Mouse (Mus musculus) hindbrain, embryonic 12.5 days (tissue): Measurements from ENCODE around the gene Spef1. TPM values are rescaled to one million over a fixed set of nuclear protein-coding genes. Genes with fewer than 3 reads are reported as not detected.

ENCODE experiments used
- ATAC-seq: fragments of 200-750 bp; cut with Nextera tagmentation; 2 replicates; pipeline ENCODE4 v1.8.0; 2017; ENCODE audit warnings: moderate TSS enrichment; ENCODE audit not compliant: low FRiP score
- H3K27ac ChIP-seq: fragments of 300-500 bp; sonication (generic); 2 replicates; pipeline ENCODE4 v1.5.1; 2016; ENCODE audit warnings: mild to moderate bottlenecking
- H3K27me3 ChIP-seq: fragments of 300-500 bp; sonication (generic); 2 replicates; pipeline ENCODE4 v1.6.1; 2016; ENCODE audit warnings: mild to moderate bottlenecking
- H3K36me3 ChIP-seq: fragments of 300-500 bp; sonication (generic); 2 replicates; pipeline ENCODE4 v1.6.1; 2016; ENCODE audit warnings: mild to moderate bottlenecking
- H3K4me1 ChIP-seq: fragments of 300-500 bp; sonication (generic); 2 replicates; pipeline ENCODE4 v1.6.1; 2016
- H3K4me2 ChIP-seq: fragments of 300-500 bp; sonication (generic); replicated peaks from 2 replicates; pipeline ENCODE4 v1.6.1; 2016; ENCODE audit warnings: mild to moderate bottlenecking
- H3K4me3 ChIP-seq: fragments of 300-500 bp; sonication (generic); 2 replicates; pipeline ENCODE4 v1.5.1; 2016; ENCODE audit warnings: mild to moderate bottlenecking
- H3K9ac ChIP-seq: fragments of 300-500 bp; sonication (generic); 2 replicates; pipeline ENCODE4 v1.6.1; 2016; ENCODE audit warnings: mild to moderate bottlenecking, moderate library complexity
- H3K9me3 ChIP-seq: fragments of 300-500 bp; sonication (generic); replicated peaks from 2 replicates; pipeline ENCODE4 v1.6.1; 2016; ENCODE audit warnings: mild to moderate bottlenecking
- WGBS: fragments of 180-500 bp; shearing (Covaris S2); methylation state at CpG from one replicate; pipeline ENCODE4 v1.1.7; 2016; 5-methylcytosine and 5-hydroxymethylcytosine counted together
- polyA plus RNA-seq: library from polyadenylated mRNA; unstranded; fragments of >200 nt; fragmentation: Nextera tagmentation; extraction: Ambion mirVana; gene quantifications from 2 replicates; pipeline ENCODE4 v1.2.1, GENCODE M21; 2016

The Spef1 gene
- polyA plus RNA-seq, 1 experiment from 2014 or later: 8.9 TPM

GRCm38 (mm10) chr2:131145121-131145520 lies 42.0 kb downstream of the Spef1 start:
- no peaks in the 10 kb centered on the region for H3K9me3 ChIP-seq
- H3K4me1 ChIP-seq: peaks cover 5% of the 10 kb centered on the region; the same call in 1 of the 2 replicates
- no peak overlapping the region for H3K4me3 ChIP-seq
- H3K27ac ChIP-seq: no peak overlapping the region
- H3K27me3 ChIP-seq: no peaks in the 10 kb centered on the region
- H3K4me2 ChIP-seq: no peak overlapping the region
- ATAC-seq: no peak
- no peak overlapping the region for H3K9ac ChIP-seq
- WGBS: 65% methylated on average over 13 of the region's 13 CpGs
- H3K36me3 ChIP-seq: peaks cover 68% of the 10 kb centered on the region

GRCm38 (mm10) chr2:131143007-131143780 lies 43.9 kb downstream of the Spef1 start:
- H3K4me2 ChIP-seq: peak overlapping the region; percentile 22; the same call in 1 of the 2 replicates
- ATAC-seq: peak; percentile 26; the same call in 1 of the 2 replicates
- WGBS: 64% methylated on average over 22 of the region's 22 CpGs
- H3K4me1 ChIP-seq: peaks cover 5% of the 10 kb centered on the region; the same call in 1 of the 2 replicates
- H3K4me3 ChIP-seq: no peak overlapping the region
- H3K27me3 ChIP-seq: no peaks in the 10 kb centered on the region
- peaks cover 51% of the 10 kb centered on the region for H3K36me3 ChIP-seq
- H3K27ac ChIP-seq: no peak overlapping the region
- H3K9me3 ChIP-seq: no peaks in the 10 kb centered on the region
- H3K9ac ChIP-seq: no peak overlapping the region

GRCm38 (mm10) chr2:131142592-131142991 lies 44.5 kb downstream of the Spef1 start:
- 33% methylated on average over 18 of the region's 18 CpGs for WGBS
- Histone ChIP-seq H3K9me3 (no peaks in the 10 kb centered on the region), H3K4me3 (no peak overlapping the region), H3K27ac (no peak overlapping the region), H3K9ac (no peak overlapping the region), H3K4me1 (peaks cover 5% of the 10 kb centered on the region; the same call in 1 of the 2 replicates), H3K36me3 (peaks cover 45% of the 10 kb centered on the region), H3K4me2 (peak overlapping the region; percentile 22; the same call in 1 of the 2 replicates), H3K27me3 (no peaks in the 10 kb centered on the region)
- peak; percentile 61 for ATAC-seq

GRCm38 (mm10) chr2:131141336-131141986 lies 45.6 kb downstream of the Spef1 start:
- Histone ChIP-seq H3K4me1 (peaks cover 5% of the 10 kb centered on the region; the same call in 1 of the 2 replicates), H3K27ac (no peak overlapping the region), H3K36me3 (peaks cover 34% of the 10 kb centered on the region), H3K4me2 (no peak overlapping the region), H3K4me3 (no peak overlapping the region), H3K9me3 (no peaks in the 10 kb centered on the region), H3K9ac (no peak overlapping the region), H3K27me3 (no peaks in the 10 kb centered on the region)
- no peak for ATAC-seq
- 90% methylated on average over 8 of the region's 8 CpGs for WGBS

GRCm38 (mm10) chr2:131140533-131140905 lies 46.6 kb downstream of the Spef1 start:
- 77% methylated on average over 5 of the region's 5 CpGs for WGBS
- no peaks in the 10 kb centered on the region for H3K9me3 ChIP-seq
- no peak overlapping the region for H3K9ac ChIP-seq
- peaks cover 5% of the 10 kb centered on the region; the same call in 1 of the 2 replicates for H3K4me1 ChIP-seq
- no peak for ATAC-seq
- H3K4me3 ChIP-seq: no peak overlapping the region
- H3K27me3 ChIP-seq: no peaks in the 10 kb centered on the region
- no peak overlapping the region for H3K27ac ChIP-seq
- no peak overlapping the region for H3K4me2 ChIP-seq
- peaks cover 25% of the 10 kb centered on the region for H3K36me3 ChIP-seq

- Histone ChIP-seq H3K27ac (no peak overlapping the region), H3K27me3 (no peaks in the 10 kb centered on the region), H3K4me3 (no peak overlapping the region), H3K36me3 (peaks cover 20% of the 10 kb centered on the region), H3K9me3 (no peaks in the 10 kb centered on the region), H3K4me1 (peaks cover 5% of the 10 kb centered on the region; the same call in 1 of the 2 replicates), H3K4me2 (no peak overlapping the region), H3K9ac (no peak overlapping the region)
- 64% methylated on average over 5 of the region's 5 CpGs for WGBS
- no peak for ATAC-seq
Measured at GRCm38 (mm10) chr2:131139886-131140532, 47.1 kb downstream of the Spef1 start.

GRCm38 (mm10) chr2:131139287-131139686 lies 47.8 kb downstream of the Spef1 start:
- peaks cover 12% of the 10 kb centered on the region for H3K36me3 ChIP-seq
- H3K9ac ChIP-seq: no peak overlapping the region
- ATAC-seq: no peak
- H3K27ac ChIP-seq: no peak overlapping the region
- WGBS: 96% methylated on average over 5 of the region's 5 CpGs
- no peaks in the 10 kb centered on the region for H3K27me3 ChIP-seq
- H3K9me3 ChIP-seq: no peaks in the 10 kb centered on the region
- peaks cover 5% of the 10 kb centered on the region; the same call in 1 of the 2 replicates for H3K4me1 ChIP-seq
- no peak overlapping the region for H3K4me2 ChIP-seq
- H3K4me3 ChIP-seq: no peak overlapping the region

- ATAC-seq: no peak
- H3K4me3 ChIP-seq: no peak overlapping the region
- H3K9ac ChIP-seq: no peak overlapping the region
- no peak overlapping the region for H3K27ac ChIP-seq
- H3K9me3 ChIP-seq: no peaks in the 10 kb centered on the region
- peaks cover 10% of the 10 kb centered on the region; the same call in 1 of the 2 replicates for H3K36me3 ChIP-seq
- 78% methylated on average over 7 of the region's 7 CpGs for WGBS
- peaks cover 5% of the 10 kb centered on the region; the same call in 1 of the 2 replicates for H3K4me1 ChIP-seq
- H3K4me2 ChIP-seq: no peak overlapping the region
- no peaks in the 10 kb centered on the region for H3K27me3 ChIP-seq
Measured at GRCm38 (mm10) chr2:131138760-131139159, 48.3 kb downstream of the Spef1 start.

GRCm38 (mm10) chr2:131138296-131138695 lies 48.8 kb downstream of the Spef1 start:
- Histone ChIP-seq H3K9me3 (no peaks in the 10 kb centered on the region), H3K27ac (no peak overlapping the region), H3K4me1 (peaks cover 3% of the 10 kb centered on the region; the same call in 1 of the 2 replicates), H3K4me3 (no peak overlapping the region), H3K9ac (no peak overlapping the region), H3K27me3 (no peaks in the 10 kb centered on the region), H3K4me2 (no peak overlapping the region), H3K36me3 (peaks cover 5% of the 10 kb centered on the region; the same call in 1 of the 2 replicates)
- no peak for ATAC-seq
- WGBS: 70% methylated on average over 4 of the region's 4 CpGs

- Histone ChIP-seq H3K36me3 (no peaks in the 10 kb centered on the region), H3K4me2 (no peak overlapping the region), H3K27me3 (no peaks in the 10 kb centered on the region), H3K4me3 (no peak overlapping the region), H3K4me1 (no peaks in the 10 kb centered on the region), H3K9me3 (no peaks in the 10 kb centered on the region), H3K9ac (no peak overlapping the region), H3K27ac (no peak overlapping the region)
- WGBS: 70% methylated on average over 11 of the region's 11 CpGs
- no peak for ATAC-seq
Measured at GRCm38 (mm10) chr2:131135521-131136139, 51.5 kb downstream of the Spef1 start.

- Histone ChIP-seq H3K27ac (no peak overlapping the region), H3K4me3 (no peak overlapping the region), H3K4me2 (no peak overlapping the region), H3K9ac (no peak overlapping the region), H3K36me3 (no peaks in the 10 kb centered on the region), H3K9me3 (no peaks in the 10 kb centered on the region), H3K27me3 (no peaks in the 10 kb centered on the region), H3K4me1 (no peaks in the 10 kb centered on the region)
- no peak for ATAC-seq
- 74% methylated on average over 8 of the region's 8 CpGs for WGBS
Measured at GRCm38 (mm10) chr2:131134826-131135400, 52.2 kb downstream of the Spef1 start.
